Mouse (Mus musculus) lung, adult 2 months (tissue): ENCODE data around the gene Lsamp.

ENCODE experiments used
- CTCF ChIP-seq: fragments of 200-500 bp; IDR thresholded peaks from 2 replicates; pipeline ENCODE4 v1.5.1; 2011; ENCODE audit warnings: mild to moderate bottlenecking, low read length, control low read depth; ENCODE audit not compliant: insufficient read depth
- POLR2A ChIP-seq: fragments of 200-500 bp; IDR thresholded peaks from 2 replicates; pipeline ENCODE4 v1.6.1; 2011; ENCODE audit warnings: low read depth, mild to moderate bottlenecking, control low read depth, low read length, borderline replicate concordance; ENCODE audit errors: extremely low read depth

DNA sequence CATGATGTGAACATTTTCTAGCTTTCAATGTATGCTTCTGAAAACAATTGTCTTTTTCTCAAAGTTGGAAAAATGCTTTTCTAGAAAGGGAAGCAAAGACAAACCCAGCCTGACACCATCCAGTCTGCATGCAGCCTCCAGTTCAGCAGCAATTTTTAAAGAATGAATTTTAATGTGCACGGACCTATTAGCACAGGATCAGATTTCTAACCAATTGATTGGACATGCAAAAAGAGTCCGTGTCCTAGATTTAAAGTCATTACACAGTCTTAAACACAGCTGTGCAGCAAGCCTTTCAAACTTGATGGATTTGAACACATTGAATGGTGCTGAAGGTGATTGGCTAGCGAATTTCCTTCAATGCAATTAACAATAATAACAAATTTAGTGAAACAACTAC is 998.9 kb downstream of the Lsamp start:
- TF ChIP-seq POLR2A (no peak), CTCF (no peak)
